Mouse (Mus musculus): ENCODE results near the gene Jazf1.
A peak's percentile ranks its signal among the peaks of the same experiment; 100 is the strongest.

Gene Jazf1

DNA sequence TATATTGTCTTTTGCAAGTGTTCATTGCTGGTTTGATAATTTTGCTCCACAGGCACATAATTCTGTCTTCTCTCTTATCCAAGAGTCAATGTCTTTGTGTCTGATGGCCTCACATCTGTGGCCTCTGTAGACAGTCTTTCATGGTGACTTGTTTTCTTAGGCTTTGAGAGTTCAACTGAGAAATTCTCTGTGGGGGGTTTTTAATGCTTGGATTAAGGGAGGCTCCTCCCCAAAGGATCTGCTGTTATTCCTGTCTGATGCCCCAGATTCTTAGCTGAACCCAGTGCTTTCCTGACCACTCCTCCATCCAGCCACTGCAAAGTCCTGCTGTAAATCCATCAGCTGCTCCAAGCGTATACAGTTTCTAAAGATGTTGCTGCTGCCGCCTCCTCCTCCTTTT, 112.3 kb downstream of the Jazf1 start:
- no peak for DNase-seq (ENCODE audit: low spot score)

DNA sequence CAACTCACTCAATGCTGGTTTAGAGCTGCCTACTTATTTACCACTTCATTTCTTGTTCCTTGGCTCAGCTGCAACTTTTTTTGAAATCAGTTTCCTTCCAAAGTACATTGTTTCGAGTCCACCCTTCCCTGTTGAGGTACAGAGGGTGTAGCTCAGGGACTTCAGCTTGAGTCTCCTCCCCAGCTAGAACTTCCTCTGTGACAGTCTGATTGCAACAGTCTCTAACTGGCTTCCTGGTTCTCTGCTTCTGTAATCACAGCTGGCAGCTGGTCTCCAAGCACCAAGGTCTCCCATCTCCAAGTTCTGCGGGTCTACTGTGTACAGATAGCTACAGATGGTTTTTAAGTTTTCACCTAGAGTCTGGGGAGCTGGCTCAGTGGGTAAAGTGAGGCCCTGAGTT, 113.1 kb downstream of the Jazf1 start:
- DNase-seq (ENCODE audit: low spot score), result no peak

DNA sequence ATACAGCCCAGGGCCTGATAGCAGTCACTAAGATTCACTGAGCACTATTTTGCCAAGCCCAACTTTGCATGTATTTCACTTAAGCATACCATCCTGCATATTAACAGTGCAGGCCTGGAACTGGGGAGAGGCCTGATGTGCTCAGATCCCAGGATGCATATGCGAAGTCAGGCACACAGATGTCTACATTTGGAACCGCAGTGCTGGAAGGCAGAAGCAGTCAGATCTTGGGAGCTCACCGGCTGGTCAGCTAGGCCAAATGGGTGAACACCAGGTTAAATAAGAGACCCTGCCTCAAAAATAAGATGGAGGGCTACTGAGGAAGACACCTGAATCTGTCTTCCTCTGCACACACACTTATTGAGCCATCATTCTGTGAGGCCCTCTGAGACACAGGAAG, 113.6 kb downstream of the Jazf1 start:
- DNase-seq (ENCODE audit: low spot score), result no peak

DNA sequence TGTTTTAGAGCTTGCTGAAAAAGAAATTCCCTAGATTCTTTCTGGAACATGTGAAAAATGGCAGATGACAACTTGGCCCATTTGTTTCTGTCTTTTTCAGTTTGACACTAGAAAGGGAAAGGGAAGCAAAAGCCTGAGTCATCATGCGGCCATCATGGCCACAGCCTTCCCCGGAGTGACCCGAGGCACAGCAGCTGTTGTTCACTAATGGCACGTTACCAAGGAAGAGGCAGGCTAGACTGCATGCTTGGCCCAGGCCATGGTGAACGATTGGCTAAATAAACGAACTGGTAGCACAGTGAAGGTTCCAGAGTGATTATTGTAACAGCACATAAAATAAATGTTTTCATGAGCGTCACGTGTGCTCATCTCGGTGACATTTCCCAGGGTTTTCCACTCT, 114.0 kb downstream of the Jazf1 start:
- no peak for DNase-seq (ENCODE audit: low spot score)

DNA sequence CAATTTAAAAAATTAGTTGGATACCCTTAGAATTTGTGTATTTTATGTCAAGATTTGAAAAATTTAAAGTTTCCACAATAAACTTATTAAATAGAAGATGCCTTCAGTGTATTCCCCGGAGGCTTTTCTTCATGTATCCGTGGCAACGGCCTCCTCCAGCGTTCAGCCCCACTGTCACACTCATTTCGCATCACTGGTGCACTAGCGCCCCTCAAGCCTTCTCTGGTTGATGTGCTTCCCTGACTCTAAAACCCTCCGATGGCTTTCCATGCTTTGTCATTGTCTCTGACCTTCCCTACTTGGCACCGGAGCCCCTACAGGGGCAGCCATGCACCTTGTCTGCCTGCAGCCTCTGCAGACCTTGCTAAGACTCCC, 115.9 kb downstream of the Jazf1 start:
- DNase-seq (ENCODE audit: low spot score), result no peak

DNA sequence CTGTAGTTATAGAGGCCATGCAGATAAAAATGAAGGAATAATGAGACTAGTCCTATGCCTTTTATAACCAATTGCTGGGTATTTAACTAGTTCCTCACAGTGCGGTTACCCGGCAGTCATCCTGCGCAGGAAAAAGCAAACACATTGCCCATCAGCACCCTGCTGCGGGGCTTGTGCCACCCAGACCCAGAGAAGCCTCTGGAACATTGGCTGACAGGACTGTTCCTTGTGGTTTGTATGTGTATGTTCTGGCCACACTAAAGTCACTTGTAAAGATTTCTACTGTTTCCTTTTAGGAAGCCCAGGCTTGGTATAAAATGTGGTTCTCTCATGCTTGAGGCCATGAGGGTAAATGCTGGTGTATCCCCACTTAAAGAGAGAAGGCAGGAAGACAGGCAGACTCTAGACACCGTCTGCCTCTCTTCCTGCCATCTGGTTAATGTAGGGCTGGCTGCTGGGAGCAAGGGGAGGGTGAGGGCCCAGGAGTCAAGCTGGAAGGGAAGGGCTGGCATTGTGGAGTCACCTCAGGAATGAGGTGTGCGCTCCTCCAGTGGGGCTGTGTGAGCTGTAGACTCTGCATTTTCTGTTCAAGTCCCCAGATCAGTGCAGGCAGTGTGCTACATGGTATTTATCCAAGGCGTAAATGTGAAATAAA, 116.4 kb downstream of the Jazf1 start:
- no peak for DNase-seq (ENCODE audit: low spot score)

DNA sequence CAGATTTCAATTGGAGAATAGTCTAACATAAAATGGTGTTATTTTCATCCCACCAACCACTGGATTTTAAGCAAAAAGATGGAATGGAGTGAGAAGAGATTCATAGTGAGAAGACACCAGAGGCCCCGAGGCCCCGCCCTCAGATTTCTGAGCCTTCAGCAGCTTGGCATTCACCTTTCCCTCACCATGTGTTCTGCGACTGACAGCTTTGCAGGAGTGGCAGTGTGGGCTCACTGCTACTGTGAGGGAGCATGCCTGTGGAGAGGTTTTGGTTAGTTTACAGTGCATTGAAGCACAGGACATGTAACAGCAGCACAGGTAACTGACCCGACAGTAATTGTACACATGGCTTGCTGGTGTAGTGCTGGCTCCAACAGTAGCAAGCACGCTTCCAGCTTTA, 118.1 kb downstream of the Jazf1 start:
- no peak for DNase-seq (ENCODE audit: low spot score)

DNA sequence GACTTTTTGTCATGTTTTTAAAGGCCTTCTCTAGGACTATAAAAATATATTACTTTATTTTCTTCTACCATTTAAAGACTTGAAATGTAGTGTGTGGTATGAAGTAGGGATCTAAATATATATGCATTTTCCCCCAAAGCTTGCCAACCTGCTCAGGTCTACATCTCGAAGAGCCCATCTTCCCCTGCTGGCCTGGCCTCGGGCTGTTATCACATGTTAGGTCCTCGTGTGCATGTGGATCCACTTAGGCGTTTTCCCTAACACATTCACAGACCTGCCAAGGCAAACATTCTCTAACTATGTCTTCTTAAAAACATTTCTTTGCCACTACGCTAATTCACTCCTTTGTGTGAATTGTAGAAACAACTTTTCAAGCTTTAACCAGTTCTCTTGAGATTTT, 125.9 kb downstream of the Jazf1 start:
- no peak for DNase-seq (ENCODE audit: low spot score)

DNA sequence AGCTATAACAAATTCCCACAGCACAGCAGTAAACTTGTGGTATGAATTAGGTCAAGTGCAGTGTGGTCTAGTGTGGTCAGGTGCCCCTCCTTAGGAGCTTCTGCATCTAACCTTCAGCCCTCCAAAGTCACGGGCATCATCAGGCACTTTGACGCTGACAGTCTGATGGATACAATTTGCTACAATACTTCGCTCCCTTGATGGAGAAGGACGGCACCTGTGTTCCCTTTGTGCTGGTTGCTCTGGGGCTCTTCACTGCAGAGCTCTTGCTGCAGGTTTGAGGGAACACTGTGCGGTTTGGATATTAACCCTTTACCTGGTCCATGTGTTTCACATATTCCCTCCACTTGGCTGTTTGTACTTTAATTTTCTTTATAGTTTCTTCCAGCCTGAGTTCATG, 126.3 kb downstream of the Jazf1 start:
- no peak for DNase-seq (ENCODE audit: low spot score)

DNA sequence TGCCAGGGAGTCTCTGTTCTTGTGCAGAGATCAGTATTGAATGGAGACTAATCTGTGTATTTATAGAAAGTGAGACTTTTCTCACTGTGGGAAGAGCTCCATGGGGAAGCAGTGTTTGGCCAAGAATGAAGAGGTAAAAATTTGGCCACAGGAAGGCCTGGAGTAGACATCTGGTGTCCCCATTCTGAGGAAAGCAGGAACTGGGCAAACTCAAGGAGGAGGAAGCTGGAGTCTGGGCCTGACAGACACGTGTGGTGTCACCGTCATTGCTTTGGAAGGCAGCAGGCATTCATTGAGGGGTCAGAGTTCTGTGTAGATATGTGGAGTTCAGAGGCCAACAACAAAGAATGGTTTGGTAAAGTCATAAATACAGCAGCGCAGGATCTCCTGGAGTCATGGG, 130.5 kb downstream of the Jazf1 start:
- DNase-seq (ENCODE audit: low spot score), result no peak

DNA sequence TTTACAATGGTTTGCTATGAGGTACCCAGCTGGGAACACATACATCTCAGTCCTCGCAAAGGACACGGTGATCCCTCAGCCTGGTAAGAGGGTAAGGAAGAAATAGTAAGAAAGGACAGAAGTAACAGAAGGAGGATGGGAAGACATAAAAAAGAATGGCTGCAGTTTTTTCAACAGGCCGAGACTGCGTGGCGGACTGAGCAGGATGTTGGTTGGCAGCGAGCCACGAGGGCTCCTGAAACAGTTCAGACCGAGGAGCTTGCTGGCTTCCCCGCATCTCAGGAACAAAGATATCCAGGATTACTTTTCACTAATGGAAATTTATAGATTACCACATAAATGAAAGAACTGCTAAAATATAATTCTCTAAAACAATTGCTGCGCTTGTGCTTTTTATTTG, 131.4 kb downstream of the Jazf1 start:
- no peak for DNase-seq (ENCODE audit: low spot score)

DNA sequence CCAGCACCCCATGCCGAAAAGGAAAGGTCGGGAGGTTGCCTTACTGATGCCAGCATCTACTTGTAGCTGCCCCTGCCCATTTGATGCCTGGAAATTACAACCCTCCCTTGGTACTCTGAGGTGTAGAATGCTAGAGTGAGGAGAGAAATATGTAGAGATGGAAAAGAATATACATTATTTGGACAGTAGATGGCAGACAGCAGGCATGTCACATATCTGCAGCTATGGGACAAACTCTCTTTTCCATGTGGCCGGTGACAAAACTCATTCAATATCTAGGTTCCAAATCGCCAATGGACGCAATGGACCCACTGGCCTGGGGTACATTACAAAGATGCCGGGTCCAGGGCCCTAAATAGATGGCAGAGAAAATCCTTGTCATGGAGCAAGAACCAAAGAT, 134.4 kb downstream of the Jazf1 start:
- DNase-seq (ENCODE audit: low spot score), result no peak

DNA sequence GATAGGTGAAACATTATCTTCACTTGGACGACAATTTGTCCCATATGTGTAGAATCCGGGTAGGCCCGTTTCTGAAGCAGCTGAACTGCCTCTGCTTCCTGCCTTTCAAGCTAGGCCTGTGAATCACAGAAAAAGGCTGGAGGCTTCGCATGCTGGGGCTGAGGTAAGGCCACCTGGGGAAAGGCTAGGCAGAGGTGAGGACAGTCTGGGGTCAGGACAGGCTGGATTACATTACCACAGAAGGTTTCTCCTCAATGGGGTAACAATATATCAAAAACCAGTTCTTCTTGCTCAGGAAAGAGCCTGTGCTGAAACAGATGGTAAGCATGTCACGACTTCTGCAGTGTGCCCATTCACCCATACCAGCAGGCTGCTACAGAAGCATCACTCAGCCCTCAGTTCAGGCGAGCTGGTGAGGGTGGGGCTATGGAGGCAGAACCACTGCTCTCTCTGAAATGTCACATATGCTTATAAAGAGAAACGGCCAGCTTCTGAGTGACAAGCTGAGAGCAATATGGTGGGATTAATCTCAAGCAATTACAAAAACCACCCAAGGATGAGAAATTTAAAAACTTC, 135.7 kb downstream of the Jazf1 start:
- DNase-seq (ENCODE audit: low spot score), result no peak

DNA sequence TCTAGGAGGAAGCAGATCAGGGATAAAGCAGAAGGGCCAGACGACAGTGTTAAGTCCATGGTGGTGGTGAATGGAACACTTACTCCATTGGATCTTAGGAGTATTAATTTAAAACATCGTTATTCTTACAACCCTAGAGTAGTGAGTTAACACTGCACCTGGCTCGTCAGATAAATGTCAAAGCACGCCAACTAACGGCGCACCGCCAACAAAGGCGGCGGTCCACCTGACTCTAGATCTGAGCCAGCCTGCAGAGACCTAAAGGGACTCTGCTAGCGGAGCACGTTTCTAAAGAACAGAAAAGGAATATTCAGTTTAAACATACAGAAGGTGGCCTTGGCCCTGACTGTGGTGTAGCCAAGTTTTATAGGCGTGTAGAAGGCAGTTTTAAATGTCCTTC, 139.1 kb downstream of the Jazf1 start:
- no peak for DNase-seq (ENCODE audit: low spot score)

DNA sequence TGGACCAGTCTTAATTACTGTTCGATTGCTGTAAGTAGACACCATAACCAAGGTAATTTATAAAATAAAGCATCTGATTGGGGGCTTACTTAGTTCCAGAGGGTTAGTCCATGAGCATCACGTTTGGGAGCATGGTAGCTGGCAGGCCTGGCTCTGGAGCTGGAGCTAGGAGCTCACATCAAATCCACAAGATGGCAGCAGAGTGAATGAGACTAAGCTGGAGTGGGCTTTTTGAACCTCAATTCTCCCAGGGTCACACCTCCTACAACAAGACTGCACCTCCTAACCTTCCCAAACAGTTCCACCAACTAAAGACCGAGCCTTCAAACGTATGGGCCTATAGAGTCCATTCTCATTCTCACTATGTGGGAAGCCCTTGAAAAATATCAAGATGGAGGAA, 141.5 kb downstream of the Jazf1 start:
- DNase-seq (ENCODE audit: low spot score), result no peak

DNA sequence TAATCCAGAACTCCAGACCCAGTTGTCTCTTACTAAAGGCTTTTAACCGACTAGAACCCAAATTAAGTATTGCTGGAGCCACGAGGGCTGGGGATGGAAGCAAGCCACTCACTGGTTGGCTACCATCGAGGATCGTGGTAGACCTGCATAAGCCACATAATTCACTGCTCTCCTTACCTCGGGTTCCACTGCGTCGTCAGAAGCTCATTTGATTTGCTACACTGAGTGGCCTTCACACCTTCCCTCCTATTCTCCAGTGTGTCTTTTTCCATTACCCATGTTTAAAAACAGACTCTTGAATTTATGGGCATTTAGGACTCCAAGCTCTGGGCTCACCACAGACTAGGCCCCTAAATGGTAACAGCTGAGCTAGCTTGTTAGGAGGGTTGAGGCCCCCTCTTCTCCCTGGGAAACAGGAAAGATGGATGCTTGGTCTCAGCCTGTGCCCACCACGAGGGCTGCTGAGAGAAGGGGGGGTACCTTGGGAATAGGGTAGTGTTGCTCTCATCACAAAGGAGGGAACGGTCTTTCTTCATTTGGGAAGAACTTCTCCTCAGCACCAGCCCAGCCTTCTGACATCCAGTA, 142.9 kb downstream of the Jazf1 start:
- DNase-seq (ENCODE audit: low spot score), result no peak

DNA sequence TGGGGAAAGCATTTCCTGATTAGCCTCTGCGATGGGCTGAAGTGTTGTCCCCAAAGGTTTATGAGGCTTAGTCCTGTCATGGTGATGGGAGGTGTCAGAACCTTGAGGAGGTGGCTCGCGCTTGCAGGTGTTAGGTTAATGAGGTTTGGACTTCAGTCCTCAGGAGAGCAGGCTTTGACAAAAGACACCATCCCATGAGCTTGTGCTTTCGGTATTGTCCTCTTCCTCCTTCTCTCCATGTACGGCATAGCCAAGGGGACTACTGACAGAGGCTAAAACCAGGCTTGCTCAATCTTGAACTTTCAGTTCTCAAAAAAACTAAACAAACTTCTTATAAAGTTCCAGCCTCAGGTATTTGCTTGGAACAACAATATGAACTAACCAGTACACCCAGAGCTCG, 147.2 kb downstream of the Jazf1 start:
- no peak for DNase-seq (ENCODE audit: low spot score)

DNA sequence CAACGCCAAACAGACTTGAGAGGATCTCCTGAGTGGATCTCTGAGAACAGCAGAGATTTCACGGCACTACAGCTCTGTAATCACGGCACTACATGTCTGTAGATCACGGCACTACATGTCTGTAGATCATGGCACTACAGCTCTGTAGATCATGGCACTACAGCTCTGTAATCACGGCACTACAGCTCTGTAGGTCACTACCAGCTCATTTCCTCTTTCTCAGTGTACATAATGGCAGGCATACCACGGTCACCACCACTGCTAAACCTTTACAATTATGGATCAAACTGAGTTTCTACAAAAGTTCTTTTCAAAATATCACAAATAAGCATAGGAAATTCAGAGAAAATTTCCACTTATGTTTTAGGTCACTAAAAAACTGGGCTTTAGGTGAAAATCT, 147.7 kb downstream of the Jazf1 start:
- no peak for DNase-seq (ENCODE audit: low spot score)

DNA sequence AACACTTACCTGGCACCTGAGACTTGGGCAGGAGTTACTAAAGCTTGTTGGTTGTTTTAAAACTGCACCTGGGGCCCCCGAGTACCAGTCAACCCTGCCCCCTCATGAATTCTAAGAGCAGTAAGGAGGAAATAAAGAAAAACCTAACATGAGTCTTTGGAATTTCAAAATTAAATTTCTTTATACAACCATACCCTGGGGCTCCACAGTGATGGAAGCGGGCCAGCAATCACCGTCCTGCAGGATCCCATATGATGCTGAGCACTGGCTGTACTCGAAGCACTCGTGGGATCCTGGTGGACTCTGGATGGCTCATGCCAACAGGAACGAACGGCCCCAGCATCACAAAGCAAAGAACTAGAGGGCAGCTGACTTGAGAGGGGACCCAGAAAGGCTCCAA, 149.0 kb downstream of the Jazf1 start:
- no peak for DNase-seq (ENCODE audit: low spot score)

DNA sequence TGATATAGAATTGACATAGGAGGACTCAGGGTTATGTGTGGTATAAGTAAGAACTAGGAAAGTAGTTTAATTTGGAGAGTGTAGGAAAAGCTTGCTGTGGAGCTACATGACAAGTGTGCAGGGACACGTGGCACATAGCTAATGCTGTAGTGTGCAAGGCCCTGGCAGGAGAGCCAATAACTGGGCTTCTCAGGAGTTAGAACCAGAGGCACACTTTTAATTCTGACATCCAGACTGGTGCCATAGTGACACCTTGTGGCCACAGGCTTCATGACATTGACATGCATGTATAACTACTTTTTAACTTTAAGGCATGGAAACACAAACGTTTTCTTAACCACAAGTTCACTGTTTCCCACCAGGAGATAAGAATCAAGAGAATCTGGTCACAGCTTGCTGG, 149.5 kb downstream of the Jazf1 start:
- peak; percentile 70 for DNase-seq (ENCODE audit: low spot score)

DNA sequence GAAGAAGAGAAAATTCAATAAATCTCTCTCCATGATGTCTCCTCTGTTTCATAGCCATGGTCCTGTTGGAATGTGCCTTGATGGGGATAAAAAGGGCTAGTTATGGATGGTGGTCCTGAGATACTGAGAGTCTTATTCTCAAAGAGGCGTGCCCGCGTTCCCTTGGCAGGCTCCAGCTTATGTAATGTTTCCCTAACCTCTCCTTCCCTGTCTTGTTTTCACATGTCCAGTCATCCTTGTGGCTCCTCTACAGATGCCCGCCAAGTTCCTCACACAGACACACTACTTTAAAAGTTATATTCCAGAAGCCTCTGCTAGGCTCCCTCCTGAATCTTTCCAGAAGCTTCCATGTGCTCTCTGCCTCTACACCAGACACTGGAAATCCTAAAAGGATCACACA, 151.0 kb downstream of the Jazf1 start:
- DNase-seq (ENCODE audit: low spot score), result no peak

DNA sequence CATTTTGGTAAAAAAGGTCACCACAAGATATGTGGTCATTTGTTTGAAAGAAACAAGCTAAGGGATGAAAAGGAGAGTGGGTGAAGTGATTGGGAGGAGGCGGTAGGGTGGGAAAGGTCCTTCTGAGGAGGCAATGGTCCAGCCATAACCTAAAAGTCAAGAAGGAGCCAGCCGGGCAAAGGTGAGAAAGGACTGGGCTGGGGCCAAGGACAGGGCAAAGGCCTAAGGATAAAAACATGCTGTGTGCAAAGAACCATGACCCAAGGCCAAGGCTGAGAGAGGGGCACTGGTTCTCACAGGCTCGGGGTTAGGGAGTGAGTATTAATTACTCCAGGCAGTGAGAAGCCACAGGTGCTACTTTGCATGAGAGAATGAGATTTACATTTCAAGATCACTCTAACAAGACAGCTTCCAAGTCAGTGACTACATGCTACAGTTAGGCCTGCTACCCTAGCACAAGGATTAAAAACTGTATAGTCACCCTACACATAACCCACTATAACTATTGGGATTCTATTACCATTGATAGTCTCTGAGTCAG, 151.5 kb downstream of the Jazf1 start:
- DNase-seq (ENCODE audit: low spot score), result no peak

DNA sequence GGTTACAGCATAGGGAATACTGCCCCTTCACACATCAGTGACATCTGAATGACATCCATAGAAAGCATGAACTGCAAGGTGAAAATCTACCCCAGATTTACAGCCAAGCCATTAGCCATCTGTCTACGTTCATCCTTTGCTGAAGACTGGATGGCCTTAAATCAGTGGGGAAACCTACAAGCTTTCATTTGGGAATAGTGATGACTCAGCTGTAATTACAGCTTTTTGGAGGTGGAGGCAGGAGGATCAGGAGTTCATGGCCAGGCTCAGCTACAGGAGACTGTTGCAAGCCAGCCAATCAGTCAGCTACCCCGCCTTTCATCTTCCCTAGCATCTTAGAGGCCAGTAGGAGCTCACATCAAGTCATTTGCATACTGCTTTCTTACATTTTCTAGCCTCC, 153.5 kb downstream of the Jazf1 start:
- no peak for DNase-seq (ENCODE audit: low spot score)

Measured in left cerebral cortex, adult 11 months (tissue).